In genomic region chr13:24416409-24416808, GRCm38 (mm10) we compare ENCODE assay signal across 9 mouse cellular contexts.
DNase-seq lines count a peak whose midpoint lies in the region; ATAC-seq and TF ChIP-seq lines count a peak whose summit lies in the region.
"Had no signal": no experiment of that assay in that cellular context is flagged by ENCODE, and none has a peak within 500 bp of the region (broad histone marks: within the 10 kb centered on the region; RNA-seq: fewer than 3 reads in every experiment).

No protein-coding gene starts in this region.

- no peak overlapping the region for H3K27ac ChIP-seq in left cerebral cortex, adult 2 months
- no peak overlapping the region for H3K27ac ChIP-seq in kidney, postnatal 0 days
- H3K27ac ChIP-seq: embryonic facial prominence, embryonic 15.5 days had no signal

- H3K27me3 ChIP-seq in kidney, postnatal 0 days (ENCODE audit: insufficient read depth, low read length): no peaks in the 10 kb centered on the region
- H3K27me3 ChIP-seq: embryonic facial prominence, embryonic 15.5 days had no signal

- H3K4me1 ChIP-seq in kidney, postnatal 0 days (replicated peaks; ENCODE audit: insufficient read depth, low read length): no peaks in the 10 kb centered on the region
- H3K4me1 ChIP-seq: embryonic facial prominence, embryonic 15.5 days had no signal

- no peak overlapping the region for H3K9ac ChIP-seq in kidney, postnatal 0 days (ENCODE audit: low read depth, low read length)
- H3K9ac ChIP-seq: embryonic facial prominence, embryonic 15.5 days had no signal

- no peaks in the 10 kb centered on the region for H3K9me3 ChIP-seq in kidney, postnatal 0 days (replicated peaks; ENCODE audit: low read length)
- H3K9me3 ChIP-seq: embryonic facial prominence, embryonic 15.5 days had no signal

- DNase-seq in left cerebral cortex, adult 2 months (ENCODE audit: extremely low spot score in 1 of 2, low spot score in 2 of 2): no peak
- DNase-seq in left cerebral cortex, adult 11 months (ENCODE audit: low spot score): no peak
- DNase-seq in R1 (ENCODE audit: low read depth, low spot score): peak; percentile 62
- DNase-seq in embryo, embryonic 9.5 days (ENCODE audit: extremely low spot score): peak; percentile 10
- DNase-seq in kidney, postnatal 0 days (ENCODE audit: low spot score): no peak
- DNase-seq in lung, postnatal 36 days: peak; percentile 74
- peak; percentile 62 for DNase-seq in testis, postnatal 10 days (ENCODE audit: low spot score)
- no peak for DNase-seq in MN1 (ENCODE audit: low spot score)

- TF ChIP-seq CTCF in left cerebral cortex, adult 2 months (IDR thresholded peaks at IDR 0.05): peak; percentile 42
- TF ChIP-seq CTCF in kidney, postnatal 0 days (IDR thresholded peaks at IDR 0.05; ENCODE audit: low read depth): peak; percentile 57; the same call in 1 of the 2 replicates

- H3K36me3 ChIP-seq in kidney, postnatal 0 days (ENCODE audit: insufficient read depth, low read length): no peaks in the 10 kb centered on the region
- H3K36me3 ChIP-seq: embryonic facial prominence, embryonic 15.5 days had no signal

- WGBS in kidney, postnatal 0 days: 40% methylated on average over 4 of the region's 4 CpGs

- H3K4me2 ChIP-seq in kidney, postnatal 0 days (ENCODE audit: low read length): no peak overlapping the region
- H3K4me2 ChIP-seq: embryonic facial prominence, embryonic 15.5 days had no signal

- no peak overlapping the region for H3K4me3 ChIP-seq in left cerebral cortex, adult 2 months
- H3K4me3 ChIP-seq in kidney, postnatal 0 days (replicated peaks; ENCODE audit: low read depth, low read length): no peak overlapping the region
- H3K4me3 ChIP-seq: embryonic facial prominence, embryonic 15.5 days had no signal

- intact Hi-C loops in left cerebral cortex, adult 2 months (cut with DNase I): no loop called here

- no peak for ATAC-seq in kidney, postnatal 0 days (replicated peaks; ENCODE audit: low FRiP score, low read depth)

Comparison
In these comparisons a context has a peak if more than half of its experiments do, and no peak if none do; other contexts are left out.
1. DNase-seq: peak in R1 (single experiment), embryo, embryonic 9.5 days (single experiment), lung, postnatal 36 days (single experiment) and testis, postnatal 10 days (single experiment); none in left cerebral cortex, adult 2 months (0 of 2), left cerebral cortex, adult 11 months (single experiment), kidney, postnatal 0 days (single experiment) and MN1 (single experiment).